Mouse (Mus musculus) CH12.LX (cell line): ENCODE measurements at regions not wholly inside any gene's neighbourhood (a gene's known extent, or its start where the extent isn't known, plus 50 kb on each side); places are given as distances from the start of the nearest gene placed in this dataset.

Source experiments
- DNase-seq: peaks from one replicate; pipeline ENCODE4 v3.0.0-alpha.2; 2013; ENCODE audit errors: extremely low read depth
- H3K27ac ChIP-seq: 2 replicates; pipeline ENCODE4 v1.5.1; 2012; ENCODE audit warnings: low read depth, mild to moderate bottlenecking, control low read depth, moderate library complexity; ENCODE audit not compliant: insufficient read depth
- H3K27me3 ChIP-seq: replicated peaks from 2 replicates; pipeline ENCODE3; 2012; ENCODE audit warnings: inconsistent platforms
- H3K36me3 ChIP-seq, 2 experiments: replicated peaks in 1 of 2; 2 replicates each; pipeline versions ENCODE3 to v1.6.1; 2012; ENCODE audit warnings: inconsistent platforms in 1 of 2, low read length in 1 of 2, mild to moderate bottlenecking in 1 of 2, mixed read lengths in 1 of 2, moderate library complexity in 1 of 2; ENCODE audit not compliant: control insufficient read depth in 1 of 2, insufficient read depth in 1 of 2
- H3K4me1 ChIP-seq, 2 experiments: 2 replicates each; pipeline ENCODE4 v1.6.1; 2012; ENCODE audit warnings: inconsistent platforms in 1 of 2, moderate library complexity in 1 of 2; ENCODE audit not compliant: insufficient read depth in 2 of 2, control insufficient read depth in 1 of 2
- H3K4me2 ChIP-seq: 2 replicates; pipeline ENCODE4 v1.6.1; 2012; ENCODE audit warnings: low read depth, mild to moderate bottlenecking, control low read depth; ENCODE audit not compliant: poor library complexity, insufficient read depth, severe bottlenecking
- H3K4me3 ChIP-seq, 3 experiments: fragments of 150-350 bp in 1 of 3; sonication (generic) in 1 of 3; replicated peaks in 1 of 3; 2 replicates each; pipeline versions ENCODE3 to v1.5.1; 2011 to 2012; ENCODE audit warnings: low read depth in 2 of 3, low read length in 2 of 3, mild to moderate bottlenecking in 2 of 3, moderate library complexity in 2 of 3, control low read depth in 1 of 3, improper control_type of control experiment in 1 of 3, inconsistent platforms in 1 of 3, mixed read lengths in 1 of 3; ENCODE audit not compliant: poor library complexity in 1 of 3
- H3K79me2 ChIP-seq: replicated peaks from 2 replicates; pipeline ENCODE4 v1.6.1; 2012; ENCODE audit warnings: mild to moderate bottlenecking, moderate library complexity; ENCODE audit not compliant: control insufficient read depth, poor library complexity, insufficient read depth, severe bottlenecking; ENCODE audit errors: extremely low read depth
- H3K9ac ChIP-seq: 2 replicates; pipeline ENCODE4 v1.6.1; 2012; ENCODE audit warnings: low read depth, mild to moderate bottlenecking, control low read depth, moderate library complexity; ENCODE audit not compliant: insufficient read depth
- H3K9me3 ChIP-seq: replicated peaks from 2 replicates; pipeline ENCODE3; 2012; ENCODE audit warnings: low read length, inconsistent platforms, mixed read lengths
- CHD1 ChIP-seq: IDR thresholded peaks from 2 replicates; pipeline ENCODE4 v1.6.1; 2012; ENCODE audit warnings: low read depth, low read length, improper control_type of control experiment, inconsistent platforms
- CHD2 ChIP-seq: IDR thresholded peaks from 2 replicates; pipeline ENCODE4 v1.6.1; 2011; ENCODE audit warnings: low read length, improper control_type of control experiment
- CTCF ChIP-seq, 2 experiments: IDR thresholded peaks in 1 of 2; conservative IDR thresholded peaks in 1 of 2; 2 replicates each; pipeline ENCODE4 v1.5.1; 2011 to 2012; ENCODE audit warnings: low read depth in 2 of 2, low read length in 2 of 2, improper control_type of control experiment in 1 of 2, inconsistent platforms in 1 of 2, mild to moderate bottlenecking in 1 of 2, moderate library complexity in 1 of 2
- ELF1 ChIP-seq: IDR thresholded peaks from 2 replicates; pipeline ENCODE4 v1.6.1; 2014; ENCODE audit warnings: low read depth, mild to moderate bottlenecking, inconsistent platforms, low read length, improper control_type of control experiment
- GABPA ChIP-seq: IDR thresholded peaks from 2 replicates; pipeline ENCODE4 v1.6.1; 2012; ENCODE audit warnings: low read depth, low read length, improper control_type of control experiment, inconsistent platforms; ENCODE audit not compliant: insufficient replicate concordance
- HCFC1 ChIP-seq: IDR thresholded peaks from 2 replicates; pipeline ENCODE4 v1.6.1; 2012; ENCODE audit warnings: low read depth, mild to moderate bottlenecking, inconsistent platforms, low read length, improper control_type of control experiment
- IRF4 ChIP-seq: IDR thresholded peaks from 2 replicates; pipeline ENCODE4 v1.6.1; 2014; ENCODE audit warnings: low read depth, mild to moderate bottlenecking, inconsistent platforms, low read length, improper control_type of control experiment
- JUN ChIP-seq: IDR thresholded peaks from 2 replicates; pipeline ENCODE4 v1.6.1; 2011; ENCODE audit warnings: low read depth, mild to moderate bottlenecking, low read length, improper control_type of control experiment, moderate library complexity; ENCODE audit not compliant: insufficient read depth
- MAFK ChIP-seq: IDR thresholded peaks from 2 replicates; pipeline ENCODE4 v1.6.1; 2011; ENCODE audit warnings: low read length, improper control_type of control experiment; ENCODE audit not compliant: insufficient replicate concordance
- MAZ ChIP-seq: IDR thresholded peaks from 2 replicates; pipeline ENCODE4 v1.6.1; 2012; ENCODE audit warnings: low read depth, mild to moderate bottlenecking, inconsistent platforms, low read length, improper control_type of control experiment, moderate library complexity
- MYC ChIP-seq: IDR thresholded peaks from 2 replicates; pipeline ENCODE4 v1.6.1; 2011; ENCODE audit warnings: low read depth, mild to moderate bottlenecking, improper control_type of control experiment, low read length
- NRF1 ChIP-seq: IDR thresholded peaks from 2 replicates; pipeline ENCODE4 v1.6.1; 2014; ENCODE audit warnings: low read depth, mild to moderate bottlenecking, inconsistent platforms, low read length, improper control_type of control experiment, moderate library complexity
- PAX5 ChIP-seq: IDR thresholded peaks from 2 replicates; pipeline ENCODE4 v1.6.1; 2012; ENCODE audit warnings: low read length, inconsistent platforms, mixed read lengths
- POLR2A ChIP-seq: IDR thresholded peaks from 2 replicates; pipeline ENCODE4 v1.6.1; 2011; ENCODE audit warnings: low read depth, mild to moderate bottlenecking, improper control_type of control experiment, low read length
- POLR2AphosphoS2 ChIP-seq: IDR thresholded peaks from 2 replicates; pipeline ENCODE4 v1.6.1; 2011; ENCODE audit warnings: low read depth, low read length, improper control_type of control experiment
- RCOR1 ChIP-seq: conservative IDR thresholded peaks from 2 replicates; pipeline ENCODE4 v1.6.1; 2012; ENCODE audit warnings: low read depth, mild to moderate bottlenecking, inconsistent platforms, low read length, improper control_type of control experiment
- SMC3 ChIP-seq: IDR thresholded peaks from 2 replicates; pipeline ENCODE4 v1.6.1; 2011; ENCODE audit warnings: low read depth, low read length, improper control_type of control experiment
- TBP ChIP-seq: conservative IDR thresholded peaks from 2 replicates; pipeline ENCODE4 v1.6.1; 2011; ENCODE audit warnings: low read depth, low read length, improper control_type of control experiment
- TCF12 ChIP-seq: IDR thresholded peaks from 2 replicates; pipeline ENCODE4 v1.6.1; 2014; ENCODE audit warnings: low read depth, mild to moderate bottlenecking, inconsistent platforms, low read length, improper control_type of control experiment
- USF2 ChIP-seq: conservative IDR thresholded peaks from 2 replicates; pipeline ENCODE4 v1.6.1; 2011; ENCODE audit warnings: low read depth, low read length, improper control_type of control experiment
- ZKSCAN1 ChIP-seq: IDR thresholded peaks from 2 replicates; pipeline ENCODE4 v1.6.1; 2012; ENCODE audit warnings: low read depth, inconsistent platforms, low read length, improper control_type of control experiment, borderline replicate concordance
- ZMIZ1 ChIP-seq: IDR thresholded peaks from 2 replicates; pipeline ENCODE4 v1.6.1; 2012; ENCODE audit warnings: low read depth, mild to moderate bottlenecking, inconsistent platforms, low read length, improper control_type of control experiment
- dilution Hi-C: fragments of 300-500 bp; cut with MboI; formaldehyde crosslinking; loops from 2 replicates; pipeline ENCODE4 v1.14.3; 2020; ENCODE audit warnings: low sequenced_read_pairs; ENCODE audit not compliant: extremely low pct_unique_long_range_greater_than_20kb, extremely low pct_ligation_motif_present
- in situ Hi-C: fragments of 300-500 bp; cut with MboI; formaldehyde crosslinking; loops from 3 replicates; pipeline ENCODE4 v1.14.3; 2019; ENCODE audit warnings: low sequenced_read_pairs, low pct_ligation_motif_present, low pct_unique_long_range_greater_than_20kb, mixed read lengths

DNA sequence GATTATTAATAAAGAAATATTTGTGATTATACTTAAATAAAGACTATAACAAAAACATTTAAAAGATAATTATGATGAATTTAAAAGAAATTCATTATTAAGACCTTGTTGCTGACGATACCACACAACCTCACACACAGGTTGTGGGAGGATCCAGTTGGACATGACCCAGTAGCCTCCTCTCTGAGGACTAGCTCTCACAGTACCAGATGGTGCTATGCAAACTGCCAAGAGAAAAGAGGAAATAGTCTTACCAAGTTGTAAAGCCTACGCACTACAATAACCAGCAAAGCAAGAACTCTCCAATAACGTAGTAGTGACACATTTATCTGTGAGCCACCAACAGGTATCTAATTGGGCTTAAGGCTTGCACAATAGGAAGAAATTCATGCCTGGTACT is 379.7 kb upstream of the Map3k7 start:
- dilution Hi-C loops (no loop called here), in situ Hi-C loops (no loop called here)
- no peak overlapping the region for H3K4me2 ChIP-seq
- no peak overlapping the region for H3K4me3 ChIP-seq
- DNase-seq, result no peak
- no peak overlapping the region for H3K9ac ChIP-seq
- no peaks in the 10 kb centered on the region for H3K36me3 ChIP-seq
- H3K4me1 ChIP-seq, result no peaks in the 10 kb centered on the region
- no peaks in the 10 kb centered on the region for H3K79me2 ChIP-seq
- no peaks in the 10 kb centered on the region for H3K27me3 ChIP-seq
- no peak overlapping the region for H3K27ac ChIP-seq
- no peak for TF ChIP-seq NRF1
- no peak for TF ChIP-seq RCOR1
- TF ChIP-seq CHD1, result no peak
- no peak for TF ChIP-seq POLR2AphosphoS2
- TF ChIP-seq HCFC1, result no peak
- no peak for TF ChIP-seq TBP
- TF ChIP-seq USF2, result no peak
- TF ChIP-seq PAX5, result no peak
- TF ChIP-seq IRF4, result no peak
- no peak for TF ChIP-seq CHD2
- no peak for TF ChIP-seq SMC3
- no peak for TF ChIP-seq MYC
- no peak for TF ChIP-seq MAZ
- no peak for TF ChIP-seq MAFK
- TF ChIP-seq CTCF (conservative IDR thresholded peaks at IDR 0.05 in 1 of 2, IDR thresholded peaks at IDR 0.05 in 1 of 2; ENCODE audit: low read depth in 2 of 2, low read length in 2 of 2), result no peak
- no peak for TF ChIP-seq ELF1
- TF ChIP-seq JUN, result no peak
- no peak for TF ChIP-seq GABPA
- H3K9me3 ChIP-seq, result no peaks in the 10 kb centered on the region

DNA sequence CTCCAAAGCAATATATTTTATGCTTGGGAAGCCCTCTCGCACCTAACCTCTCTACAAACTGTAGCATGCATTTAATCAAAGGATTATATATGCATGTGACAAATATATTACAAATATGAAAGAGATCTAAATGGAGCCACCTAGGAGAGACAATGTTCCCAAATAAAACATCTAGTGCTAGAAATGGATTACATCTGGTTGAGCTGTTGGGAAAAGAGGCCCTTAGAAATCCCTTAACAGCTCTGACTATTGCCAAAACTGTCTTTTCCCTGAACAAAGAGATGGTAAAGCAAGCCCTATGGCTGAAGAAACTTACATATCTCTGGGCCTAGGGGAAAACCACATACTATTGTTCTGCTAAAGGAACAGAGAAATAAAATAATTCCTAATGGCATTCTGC is 369.8 kb upstream of the Map3k7 start:
- DNase-seq, result no peak
- dilution Hi-C loops (no loop called here), in situ Hi-C loops (no loop called here)
- no peak overlapping the region for H3K4me2 ChIP-seq
- no peak overlapping the region for H3K9ac ChIP-seq
- no peaks in the 10 kb centered on the region for H3K4me1 ChIP-seq
- no peak overlapping the region for H3K27ac ChIP-seq
- no peaks in the 10 kb centered on the region for H3K79me2 ChIP-seq
- H3K36me3 ChIP-seq, result no peaks in the 10 kb centered on the region
- H3K4me3 ChIP-seq, result no peak overlapping the region
- no peaks in the 10 kb centered on the region for H3K27me3 ChIP-seq
- H3K9me3 ChIP-seq, result peaks cover 3% of the 10 kb centered on the region
- TF ChIP-seq CHD1, result no peak
- no peak for TF ChIP-seq TCF12
- TF ChIP-seq MYC, result no peak
- TF ChIP-seq GABPA, result no peak
- no peak for TF ChIP-seq HCFC1
- no peak for TF ChIP-seq ELF1
- TF ChIP-seq ZMIZ1, result no peak
- TF ChIP-seq MAFK, result no peak
- no peak for TF ChIP-seq POLR2A
- no peak for TF ChIP-seq RCOR1
- no peak for TF ChIP-seq ZKSCAN1
- no peak for TF ChIP-seq POLR2AphosphoS2
- TF ChIP-seq, all 38 proteins: peak for 0
